Comparison of ENCODE assay signal across 10 mouse cellular contexts in the genomic region with DNA sequence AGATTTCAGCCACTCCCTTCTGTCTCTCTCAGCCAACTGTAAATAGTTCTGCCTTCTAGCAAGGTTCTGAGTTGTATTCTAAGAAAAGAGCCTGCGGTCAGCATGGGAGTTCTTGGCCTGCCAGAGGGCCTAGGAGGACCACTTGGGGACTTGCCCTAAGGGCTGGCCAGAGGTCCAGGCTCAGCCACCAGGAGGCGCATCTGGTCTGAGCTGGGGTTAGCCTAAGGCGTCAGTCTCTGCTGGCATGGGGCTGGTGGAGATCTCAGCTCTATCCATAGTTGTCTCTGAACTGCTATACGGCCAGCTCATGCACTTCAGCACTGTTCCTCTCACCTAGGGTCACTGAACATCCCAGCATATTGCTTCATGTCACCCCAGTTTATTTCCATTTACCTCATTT. TPM values are rescaled to one million over a fixed set of nuclear protein-coding genes. Genes with fewer than 3 reads are reported as not detected.
A peak's percentile ranks its signal among the peaks of the same experiment; 100 is the strongest.
DNase-seq lines count a peak whose midpoint lies in the region; ATAC-seq and TF ChIP-seq lines count a peak whose summit lies in the region.
"Had no signal": no experiment of that assay in that cellular context is flagged by ENCODE, and none has a peak within 500 bp of the region (broad histone marks: within the 10 kb centered on the region; RNA-seq: fewer than 3 reads in every experiment).

No protein-coding gene starts in this region.

- DNase-seq in forebrain, embryonic 10.5 days (ENCODE audit: extremely low spot score, low spot score): peak; percentile 46
- peak; percentile 44 for DNase-seq in midbrain, embryonic 14.5 days
- DNase-seq in c-Kit-positive CD71-negative TER-119-negative erythroid progenitor cells, embryonic 14.5 days (ENCODE audit: low read depth): peak; percentile 48
- DNase-seq in liver, adult 2 months (ENCODE audit: extremely low read depth, low read depth, low spot score): no peak
- peak; percentile 68 for DNase-seq in stomach, postnatal 0 days (ENCODE audit: low spot score)
- DNase-seq in left cerebral cortex, adult 8-10 months (ENCODE audit: low spot score in 2 of 2): no peak

- H3K4me3 ChIP-seq in forebrain, embryonic 10.5 days: no peak overlapping the region
- no peak overlapping the region for H3K4me3 ChIP-seq in forebrain, embryonic 15.5 days
- H3K4me3 ChIP-seq in midbrain, embryonic 14.5 days (replicated peaks; ENCODE audit: low read depth, low read length): no peak overlapping the region
- H3K4me3 ChIP-seq in midbrain, embryonic 13.5 days (replicated peaks): no peak overlapping the region
- no peak overlapping the region for H3K4me3 ChIP-seq in liver, adult 2 months (ENCODE audit: insufficient read depth, low read depth, low read length)
- H3K4me3 ChIP-seq in stomach, postnatal 0 days (ENCODE audit: low read depth, low read length): no peak overlapping the region
- H3K4me3 ChIP-seq: neural tube, embryonic 12.5 days had no signal

- H3K36me3 ChIP-seq in forebrain, embryonic 10.5 days (replicated peaks): no peaks in the 10 kb centered on the region
- H3K36me3 ChIP-seq in forebrain, embryonic 15.5 days: no peaks in the 10 kb centered on the region
- H3K36me3 ChIP-seq in midbrain, embryonic 14.5 days (ENCODE audit: control insufficient read depth, insufficient read depth, low read length): no peaks in the 10 kb centered on the region
- H3K36me3 ChIP-seq in midbrain, embryonic 13.5 days: no peaks in the 10 kb centered on the region
- no peaks in the 10 kb centered on the region for H3K36me3 ChIP-seq in liver, adult 2 months (ENCODE audit: control insufficient read depth, insufficient read depth, low read length)
- no peaks in the 10 kb centered on the region for H3K36me3 ChIP-seq in stomach, postnatal 0 days (ENCODE audit: control insufficient read depth, insufficient read depth, low read length)
- H3K36me3 ChIP-seq: neural tube, embryonic 12.5 days had no signal

- peaks cover 10% of the 10 kb centered on the region; the same call in 1 of the 2 replicates for H3K4me1 ChIP-seq in forebrain, embryonic 10.5 days
- H3K4me1 ChIP-seq in forebrain, embryonic 15.5 days: peaks cover 22% of the 10 kb centered on the region
- peaks cover 26% of the 10 kb centered on the region for H3K4me1 ChIP-seq in midbrain, embryonic 14.5 days (ENCODE audit: control insufficient read depth, insufficient read depth, low read length)
- peaks cover 32% of the 10 kb centered on the region for H3K4me1 ChIP-seq in midbrain, embryonic 13.5 days (replicated peaks)
- H3K4me1 ChIP-seq in liver, adult 2 months (ENCODE audit: control insufficient read depth, insufficient read depth, low read length): no peaks in the 10 kb centered on the region
- no peaks in the 10 kb centered on the region for H3K4me1 ChIP-seq in stomach, postnatal 0 days (replicated peaks; ENCODE audit: control insufficient read depth, insufficient read depth)

- no peaks in the 10 kb centered on the region for H3K9me3 ChIP-seq in forebrain, embryonic 10.5 days
- no peaks in the 10 kb centered on the region for H3K9me3 ChIP-seq in forebrain, embryonic 15.5 days
- no peaks in the 10 kb centered on the region for H3K9me3 ChIP-seq in midbrain, embryonic 14.5 days (ENCODE audit: control insufficient read depth, low read length)
- H3K9me3 ChIP-seq in midbrain, embryonic 13.5 days: no peaks in the 10 kb centered on the region
- H3K9me3 ChIP-seq in stomach, postnatal 0 days (ENCODE audit: control insufficient read depth, low read length): no peaks in the 10 kb centered on the region
- H3K9me3 ChIP-seq: neural tube, embryonic 12.5 days had no signal

- H3K4me2 ChIP-seq in forebrain, embryonic 15.5 days (replicated peaks): no peak overlapping the region
- H3K4me2 ChIP-seq in midbrain, embryonic 14.5 days (ENCODE audit: low read length): no peak overlapping the region
- H3K4me2 ChIP-seq in midbrain, embryonic 13.5 days (replicated peaks): no peak overlapping the region
- no peak overlapping the region for H3K4me2 ChIP-seq in stomach, postnatal 0 days (replicated peaks; ENCODE audit: low read depth)
- H3K4me2 ChIP-seq: neural tube, embryonic 12.5 days had no signal

- H3K9ac ChIP-seq in forebrain, embryonic 15.5 days (replicated peaks): no peak overlapping the region
- no peak overlapping the region for H3K9ac ChIP-seq in midbrain, embryonic 14.5 days (replicated peaks; ENCODE audit: low read length)
- no peak overlapping the region for H3K9ac ChIP-seq in midbrain, embryonic 13.5 days (replicated peaks)
- no peak overlapping the region for H3K9ac ChIP-seq in liver, adult 2 months (ENCODE audit: low read depth, low read length)
- H3K9ac ChIP-seq in stomach, postnatal 0 days (ENCODE audit: low read length): no peak overlapping the region
- H3K9ac ChIP-seq: neural tube, embryonic 12.5 days had no signal

- TF ChIP-seq CTCF in liver, adult 2 months (IDR thresholded peaks at IDR 0.05; ENCODE audit: low read depth, low read length): peak; percentile 74
- peak; percentile 71 for TF ChIP-seq CTCF in stomach, postnatal 0 days (IDR thresholded peaks at IDR 0.05; ENCODE audit: low read depth)

- 37% methylated on average over 4 of the region's 4 CpGs for WGBS in forebrain, embryonic 10.5 days
- 28% methylated on average over 4 of the region's 4 CpGs for WGBS in forebrain, embryonic 15.5 days
- WGBS in midbrain, embryonic 14.5 days: 34% methylated on average over 4 of the region's 4 CpGs
- 31% methylated on average over 4 of the region's 4 CpGs for WGBS in midbrain, embryonic 13.5 days
- WGBS in liver, adult 2 months: 40% methylated on average over 4 of the region's 4 CpGs
- 29% methylated on average over 4 of the region's 4 CpGs for WGBS in stomach, postnatal 0 days

- no peak for TF ChIP-seq POLR2A in liver, adult 2 months (IDR thresholded peaks at IDR 0.05; ENCODE audit: extremely low read depth, insufficient read depth, low read length)

- no peak overlapping the region for H3K27ac ChIP-seq in forebrain, embryonic 10.5 days
- H3K27ac ChIP-seq in forebrain, embryonic 15.5 days (replicated peaks): no peak overlapping the region
- H3K27ac ChIP-seq in midbrain, embryonic 14.5 days (replicated peaks; ENCODE audit: low read depth, low read length): no peak overlapping the region
- no peak overlapping the region for H3K27ac ChIP-seq in midbrain, embryonic 13.5 days
- H3K27ac ChIP-seq in liver, adult 2 months (replicated peaks; ENCODE audit: insufficient read depth, low read depth, low read length): no peak overlapping the region
- H3K27ac ChIP-seq in stomach, postnatal 0 days (replicated peaks): no peak overlapping the region
- H3K27ac ChIP-seq: neural tube, embryonic 12.5 days had no signal

- ATAC-seq in forebrain, embryonic 15.5 days (replicated peaks): no peak
- no peak for ATAC-seq in midbrain, embryonic 14.5 days (ENCODE audit: low FRiP score, low TSS enrichment)
- ATAC-seq in midbrain, embryonic 13.5 days: no peak
- peak; percentile 35; the same call in 1 of the 2 replicates for ATAC-seq in stomach, postnatal 0 days (ENCODE audit: low FRiP score, low TSS enrichment)

- TF ChIP-seq EP300 in stomach, postnatal 0 days (optimal IDR thresholded peaks at IDR 0.05): no peak

- H3K79me2 ChIP-seq in liver, adult 2 months (ENCODE audit: control insufficient read depth, insufficient read depth, low read length): no peaks in the 10 kb centered on the region

- H3K27me3 ChIP-seq in forebrain, embryonic 10.5 days (ENCODE audit: poor library complexity, severe bottlenecking): no peaks in the 10 kb centered on the region
- H3K27me3 ChIP-seq in forebrain, embryonic 15.5 days: no peaks in the 10 kb centered on the region
- no peaks in the 10 kb centered on the region for H3K27me3 ChIP-seq in midbrain, embryonic 14.5 days (ENCODE audit: control insufficient read depth, insufficient read depth, low read length)
- H3K27me3 ChIP-seq in midbrain, embryonic 13.5 days: no peaks in the 10 kb centered on the region
- H3K27me3 ChIP-seq in liver, adult 2 months (ENCODE audit: control insufficient read depth, insufficient read depth, low read length): no peaks in the 10 kb centered on the region
- H3K27me3 ChIP-seq in stomach, postnatal 0 days (ENCODE audit: control insufficient read depth, insufficient read depth, low read length): no peaks in the 10 kb centered on the region
- H3K27me3 ChIP-seq: neural tube, embryonic 12.5 days had no signal

RNA-seq across cellular contexts. Expression of gene Nacc2, which starts 30.3 kb away (rescaled TPM):
- 4.9 and 5.8 TPM in 2 replicates for polyA plus RNA-seq in forebrain, embryonic 10.5 days (2016; fragmentation: Nextera tagmentation; extraction: Ambion mirVana)
- 12.4 and 13.5 TPM in 2 replicates for polyA plus RNA-seq in forebrain, embryonic 15.5 days (2015; fragmentation: Nextera tagmentation; extraction: Ambion mirVana)
- polyA plus RNA-seq in midbrain, embryonic 14.5 days (2014; fragmentation: Nextera tagmentation; extraction: Ambion mirVana): 8.2 and 10.3 TPM in 2 replicates
- polyA plus RNA-seq in midbrain, embryonic 13.5 days (2015; fragmentation: Nextera tagmentation; extraction: Ambion mirVana): 10.1 and 10.4 TPM in 2 replicates
- total RNA-seq in liver, adult 2 months (2014; rRNA removed): 6.0 and 10.5 TPM in 2 replicates
- polyA plus RNA-seq in liver, adult 2 months (2012; rRNA removed): 22.2 and 22.6 TPM in 2 replicates
- polyA plus RNA-seq in stomach, postnatal 0 days (2015; fragmentation: Nextera tagmentation; extraction: Ambion mirVana): 12.6 and 13.3 TPM in 2 replicates
- 10 to 100 TPM; 82.0 to 82.9 (median 82.7) TPM for total RNA-seq in left cerebral cortex, adult 8-10 months (2022)

RNA-seq across cellular contexts. Expression of gene Lhx3, which starts 54.8 kb away (rescaled TPM):
- polyA plus RNA-seq in forebrain, embryonic 10.5 days (2016; fragmentation: Nextera tagmentation; extraction: Ambion mirVana): 0.22 and 0.29 TPM in 2 replicates
- polyA plus RNA-seq in forebrain, embryonic 15.5 days (2015; fragmentation: Nextera tagmentation; extraction: Ambion mirVana): 0.10 TPM in 1 of 2 replicates, not detected in the other
- not detected in 2 replicates for polyA plus RNA-seq in midbrain, embryonic 14.5 days (2014; fragmentation: Nextera tagmentation; extraction: Ambion mirVana)
- polyA plus RNA-seq in midbrain, embryonic 13.5 days (2015; fragmentation: Nextera tagmentation; extraction: Ambion mirVana): 0.17 TPM in 1 of 2 replicates, not detected in the other
- total RNA-seq in liver, adult 2 months (2014; rRNA removed): not detected in 2 replicates
- polyA plus RNA-seq in liver, adult 2 months (2012; rRNA removed): not detected in 2 replicates
- polyA plus RNA-seq in stomach, postnatal 0 days (2015; fragmentation: Nextera tagmentation; extraction: Ambion mirVana): not detected in 2 replicates
- total RNA-seq in left cerebral cortex, adult 8-10 months (2022): under 1 TPM in 3 of 4 experiments, not detected in 1; 0.21 to 0.42 (median 0.22) TPM
- total RNA-seq: heart, postnatal 10 days had no signal

Comparison
In these comparisons a context has a peak if more than half of its experiments do, and no peak if none do; other contexts are left out.
1. DNase-seq: peak in forebrain, embryonic 10.5 days (single experiment), midbrain, embryonic 14.5 days (single experiment), c-Kit-positive CD71-negative TER-119-negative erythroid progenitor cells, embryonic 14.5 days (single experiment) and stomach, postnatal 0 days (single experiment); none in liver, adult 2 months (single experiment) and left cerebral cortex, adult 8-10 months (0 of 2).